Mouse (Mus musculus) CD4-positive naive resting alpha-beta T cell, adult 57 days (primary cell): Measurements from ENCODE around the gene Tbx18. TPM values are rescaled to one million over a fixed set of nuclear protein-coding genes. Genes with fewer than 3 reads are reported as not detected.

Experiments used
- total RNA-seq: library from RNA; stranded (reverse); gene quantifications from one replicate; pipeline ENCODE4 v1.2.4, GENCODE M21; 2023

The Tbx18 gene
- total RNA-seq: not detected

GRCm38 (mm10) chr9:87730961-87731535 lies at the start of gene Tbx18:
Gene Tbx18 (minus strand): TSS chr9:87731260.

